Mouse (Mus musculus) small intestine, adult 2 months (tissue): ENCODE data around the gene Cdh13.

Source experiments
- CTCF ChIP-seq: fragments of 200-500 bp; IDR thresholded peaks from 2 replicates; pipeline ENCODE4 v1.5.1; 2012; ENCODE audit warnings: low read depth, mild to moderate bottlenecking, control low read depth, inconsistent platforms, low read length, moderate library complexity, mixed read lengths; ENCODE audit not compliant: insufficient replicate concordance, insufficient read length; ENCODE audit errors: extremely low read depth
- POLR2A ChIP-seq: fragments of 200-500 bp; IDR thresholded peaks from 2 replicates; pipeline ENCODE4 v1.6.1; 2012; ENCODE audit warnings: low read depth, mild to moderate bottlenecking, control low read depth, inconsistent platforms, low read length, moderate library complexity

GRCm38 (mm10) chr8:118870711-118871110 lies 587.2 kb downstream of the Cdh13 start:
- TF ChIP-seq POLR2A = no peak
- no peak for TF ChIP-seq CTCF
